Mouse (Mus musculus) liver, embryonic 11.5 days (tissue): ENCODE results near the gene Gm9887. TPM values are rescaled to one million over a fixed set of nuclear protein-coding genes. Genes with fewer than 3 reads are reported as not detected.

Experiments used
- ATAC-seq: fragments of 200-750 bp; cut with Nextera tagmentation; replicated peaks from 2 replicates; pipeline ENCODE4 v1.8.0; 2017; ENCODE audit warnings: moderate number of reproducible peaks, mild to moderate bottlenecking, moderate TSS enrichment, moderate library complexity; ENCODE audit not compliant: low FRiP score
- DNase-seq: peaks from one replicate; pipeline ENCODE4 v3.0.0-alpha.2; 2017; ENCODE audit warnings: low spot score
- H3K27ac ChIP-seq: fragments of 300-500 bp; sonication (generic); 2 replicates; pipeline ENCODE4 v1.5.1; 2014; ENCODE audit warnings: mild to moderate bottlenecking, low read depth, low read length, control low read depth
- H3K27me3 ChIP-seq: fragments of 300-500 bp; sonication (generic); replicated peaks from 2 replicates; pipeline ENCODE4 v1.6.1; 2014; ENCODE audit warnings: low read length, mixed read lengths; ENCODE audit not compliant: control insufficient read depth, insufficient read depth
- H3K36me3 ChIP-seq: fragments of 300-500 bp; sonication (generic); 2 replicates; pipeline ENCODE4 v1.6.1; 2014; ENCODE audit warnings: mild to moderate bottlenecking, low read length, moderate library complexity, mixed read lengths; ENCODE audit not compliant: control insufficient read depth, insufficient read depth
- H3K4me1 ChIP-seq: fragments of 300-500 bp; sonication (generic); replicated peaks from 2 replicates; pipeline ENCODE4 v1.6.1; 2014; ENCODE audit warnings: low read length, mixed read lengths; ENCODE audit not compliant: control insufficient read depth, insufficient read depth
- H3K4me2 ChIP-seq: fragments of 300-500 bp; sonication (generic); 2 replicates; pipeline ENCODE4 v1.6.1; 2014; ENCODE audit warnings: mild to moderate bottlenecking, control low read depth, moderate library complexity
- H3K4me3 ChIP-seq: fragments of 300-500 bp; sonication (generic); 2 replicates; pipeline ENCODE4 v1.5.1; 2014; ENCODE audit warnings: low read depth, low read length, control low read depth
- H3K9ac ChIP-seq: fragments of 300-500 bp; sonication (generic); 2 replicates; pipeline ENCODE4 v1.6.1; 2014; ENCODE audit warnings: low read depth, low read length, control low read depth
- H3K9me3 ChIP-seq: fragments of 300-500 bp; sonication (generic); 2 replicates; pipeline ENCODE4 v1.6.1; 2016; ENCODE audit warnings: low read length, inconsistent platforms, mixed read lengths; ENCODE audit not compliant: control insufficient read depth
- WGBS: fragments of 180-500 bp; shearing (Covaris S2); extraction: QIAGEN DNeasy Blood & Tissue Kit; methylation state at CpG from one replicate; pipeline ENCODE4 v1.1.7; 2014; 5-methylcytosine and 5-hydroxymethylcytosine counted together
- polyA plus RNA-seq: library from polyadenylated mRNA; unstranded; fragments of >200 nt; fragmentation: Nextera tagmentation; extraction: Ambion mirVana; gene quantifications from 2 replicates; pipeline ENCODE4 v1.2.1, GENCODE M21; 2014

Gm9887 gene
- polyA plus RNA-seq, result 1.3 and 1.7 TPM in 2 replicates

DNA sequence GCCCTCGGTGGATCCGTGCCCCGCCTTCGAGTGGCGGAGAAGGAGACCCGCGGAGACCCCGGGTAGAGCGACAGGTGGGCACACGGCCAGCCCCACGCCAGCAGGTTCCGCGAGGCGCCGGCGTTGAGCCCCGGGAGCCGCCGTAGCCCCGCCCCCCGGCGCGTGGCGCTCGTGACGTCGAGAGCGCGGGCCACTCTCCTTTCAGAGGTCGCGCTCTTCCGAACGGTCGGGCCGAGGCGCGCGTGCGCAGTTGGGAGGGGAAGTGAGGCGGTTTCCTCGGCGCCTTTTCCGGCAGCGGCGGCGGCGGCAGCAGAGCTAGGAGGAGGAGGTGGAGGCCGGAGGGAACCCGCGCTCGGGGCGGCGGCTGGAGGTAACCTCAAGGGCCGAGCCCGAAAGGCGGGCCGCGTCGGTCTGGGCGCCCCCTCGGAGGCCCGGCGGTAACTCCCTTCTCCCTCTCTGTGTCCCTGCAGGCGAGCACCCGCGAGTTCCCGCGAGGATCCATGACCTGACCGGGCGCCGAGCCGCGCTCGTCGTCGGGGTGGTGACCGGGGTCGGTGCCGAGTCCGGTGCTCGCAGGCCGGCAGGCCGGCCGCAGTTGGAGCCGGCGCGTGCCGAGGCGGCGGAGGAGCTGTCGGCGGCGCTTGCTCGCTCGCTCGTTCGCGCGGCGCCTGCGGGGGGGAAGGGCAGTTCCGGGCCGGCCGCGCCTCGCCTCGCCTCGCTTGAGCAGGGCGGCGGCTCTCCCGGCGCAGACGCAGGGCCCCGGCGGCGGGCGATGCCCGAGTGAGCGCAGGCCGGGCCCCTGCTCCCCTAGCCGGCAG, at the start of gene Gm9887, which contains the start of gene Arf6:
Gene Gm9887 (minus strand): TSS at position 605 of the 818 bp plus-strand sequence.
Gene Arf6 (plus strand): TSS at position 297 of the 818 bp plus-strand sequence.
- H3K36me3 ChIP-seq, result peaks cover 2% of the 10 kb centered on the region
- H3K4me3 ChIP-seq, result peak within 1 kb of the TSS; percentile 96
- WGBS, result under 1% methylated on average over 109 of the region's 121 CpGs
- H3K4me1 ChIP-seq, result peaks cover 10% of the 10 kb centered on the region
- H3K4me2 ChIP-seq, result peak within 1 kb of the TSS; percentile 95
- DNase-seq (peak; percentile 98), ATAC-seq (peak; percentile 87)
- H3K9ac ChIP-seq, result peak within 1 kb of the TSS; percentile 99
- H3K9me3 ChIP-seq, result no peaks in the 10 kb centered on the region
- no peaks in the 10 kb centered on the region for H3K27me3 ChIP-seq
- peak within 1 kb of the TSS; percentile 92 for H3K27ac ChIP-seq

DNA sequence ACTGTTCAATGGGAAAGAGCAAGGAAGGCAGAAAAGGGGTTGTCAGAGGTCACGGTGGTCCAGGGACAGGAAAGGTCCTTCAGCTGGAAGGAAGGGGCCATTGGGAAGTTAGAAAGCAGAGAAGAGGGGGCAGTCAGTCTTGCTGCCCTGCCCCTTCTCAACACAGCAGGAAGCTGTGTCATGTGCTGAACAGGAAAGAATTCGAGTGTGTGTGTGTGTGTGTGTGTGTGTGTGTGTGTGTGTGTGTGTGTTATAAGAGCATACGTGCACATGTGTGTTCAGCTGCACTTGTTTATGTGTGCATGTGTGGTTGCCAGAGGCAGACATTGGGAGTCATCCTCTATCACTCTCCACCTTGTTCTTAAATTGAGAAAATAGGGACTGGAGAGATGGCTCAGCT, 48.5 kb upstream of the Gm9887 start:
- no peaks in the 10 kb centered on the region for H3K9me3 ChIP-seq
- no peak overlapping the region for H3K9ac ChIP-seq
- WGBS, result 39% methylated on average over 3 of the region's 3 CpGs
- ATAC-seq (no peak), DNase-seq (no peak)
- H3K4me3 ChIP-seq, result no peak overlapping the region
- H3K27me3 ChIP-seq, result no peaks in the 10 kb centered on the region
- H3K4me1 ChIP-seq, result peaks cover 6% of the 10 kb centered on the region; the same call in 1 of the 2 replicates
- H3K4me2 ChIP-seq, result no peak overlapping the region
- no peaks in the 10 kb centered on the region for H3K36me3 ChIP-seq
- H3K27ac ChIP-seq, result no peak overlapping the region

DNA sequence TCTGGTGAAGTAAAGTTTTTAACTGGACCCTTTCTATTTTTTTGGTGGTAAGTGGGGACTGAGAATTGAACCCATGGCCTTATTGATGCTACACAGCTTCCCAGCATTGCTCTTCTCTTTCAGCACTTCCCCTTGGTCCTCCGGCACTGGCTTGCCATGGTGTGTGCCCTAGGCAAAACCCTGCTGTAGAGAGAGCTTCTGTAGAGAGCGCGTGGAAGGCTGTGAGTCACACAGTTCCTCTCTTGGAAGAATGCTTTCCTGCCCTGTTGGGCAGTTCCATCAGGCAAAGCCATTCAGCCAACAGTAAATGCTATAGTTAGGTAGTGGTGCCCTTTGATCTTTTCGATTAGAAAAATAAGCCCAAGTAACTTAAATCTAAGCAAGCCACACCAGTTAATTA, 47.3 kb upstream of the Gm9887 start:
- no peaks in the 10 kb centered on the region for H3K4me1 ChIP-seq
- no peak overlapping the region for H3K27ac ChIP-seq
- H3K27me3 ChIP-seq, result no peaks in the 10 kb centered on the region
- no peak overlapping the region for H3K9ac ChIP-seq
- no peaks in the 10 kb centered on the region for H3K9me3 ChIP-seq
- H3K4me3 ChIP-seq, result no peak overlapping the region
- no peak overlapping the region for H3K4me2 ChIP-seq
- ATAC-seq (no peak), DNase-seq (no peak)
- WGBS, result 69% methylated on average over 4 of the region's 4 CpGs
- H3K36me3 ChIP-seq, result no peaks in the 10 kb centered on the region

DNA sequence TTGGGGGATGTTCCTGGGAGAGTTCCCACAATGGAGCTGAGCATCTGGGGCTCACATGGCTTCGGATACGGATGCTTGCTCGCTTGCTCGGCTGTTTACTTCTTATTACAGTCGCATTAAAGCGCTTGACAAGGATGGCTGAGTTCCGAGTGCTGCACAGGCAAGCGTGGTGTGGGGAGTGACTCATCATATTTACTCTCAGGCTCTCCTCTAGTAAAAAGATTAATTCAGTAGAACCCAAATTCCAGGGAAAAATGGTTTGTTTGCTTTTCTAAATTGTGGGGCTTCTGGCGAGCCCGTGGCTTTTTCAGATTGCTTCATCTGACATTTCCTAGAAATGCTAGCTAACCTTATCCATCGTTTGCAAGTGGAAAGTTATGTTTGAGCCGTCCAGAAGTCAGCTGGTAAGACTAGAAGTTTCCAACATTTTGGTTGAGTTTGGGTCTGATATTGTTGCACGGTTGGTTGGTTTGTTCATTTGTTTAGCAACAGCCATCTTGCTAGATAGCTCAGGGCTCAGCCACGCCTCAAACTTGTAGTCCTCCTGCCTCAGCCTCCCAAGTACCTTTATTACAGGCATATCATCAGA, 46.9 kb upstream of the Gm9887 start:
- no peaks in the 10 kb centered on the region for H3K4me1 ChIP-seq
- H3K9me3 ChIP-seq, result no peaks in the 10 kb centered on the region
- H3K36me3 ChIP-seq, result no peaks in the 10 kb centered on the region
- DNase-seq (no peak), ATAC-seq (no peak)
- no peak overlapping the region for H3K4me2 ChIP-seq
- WGBS, result 76% methylated on average over 14 of the region's 14 CpGs
- H3K27me3 ChIP-seq, result no peaks in the 10 kb centered on the region
- no peak overlapping the region for H3K9ac ChIP-seq
- H3K4me3 ChIP-seq, result no peak overlapping the region
- no peak overlapping the region for H3K27ac ChIP-seq

DNA sequence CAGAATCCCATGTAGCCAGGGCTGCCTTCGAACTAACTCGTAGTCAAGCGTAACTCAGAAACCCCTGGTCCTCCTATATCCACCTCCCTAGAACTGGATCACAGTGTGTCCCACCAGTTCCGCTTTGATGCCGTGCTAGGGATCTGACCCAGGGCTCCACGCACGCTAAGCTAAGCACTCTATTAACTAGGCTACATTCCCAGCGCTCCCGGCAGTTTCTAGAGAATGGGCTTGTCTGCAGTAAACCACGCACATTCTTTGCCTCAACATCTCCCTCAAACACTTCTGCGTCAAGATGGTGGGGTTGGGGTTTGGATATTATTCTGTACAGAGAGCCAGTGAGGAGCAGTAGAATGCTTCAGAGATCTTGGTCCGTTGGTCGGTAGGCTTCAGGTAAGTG, 46.3 kb upstream of the Gm9887 start:
- ATAC-seq (no peak), DNase-seq (no peak)
- Histone ChIP-seq H3K27ac (no peak overlapping the region), H3K27me3 (no peaks in the 10 kb centered on the region), H3K4me1 (no peaks in the 10 kb centered on the region), H3K9ac (no peak overlapping the region), H3K36me3 (no peaks in the 10 kb centered on the region), H3K4me3 (no peak overlapping the region), H3K4me2 (no peak overlapping the region), H3K9me3 (no peaks in the 10 kb centered on the region)
- WGBS, result 90% methylated on average over 13 of the region's 13 CpGs

DNA sequence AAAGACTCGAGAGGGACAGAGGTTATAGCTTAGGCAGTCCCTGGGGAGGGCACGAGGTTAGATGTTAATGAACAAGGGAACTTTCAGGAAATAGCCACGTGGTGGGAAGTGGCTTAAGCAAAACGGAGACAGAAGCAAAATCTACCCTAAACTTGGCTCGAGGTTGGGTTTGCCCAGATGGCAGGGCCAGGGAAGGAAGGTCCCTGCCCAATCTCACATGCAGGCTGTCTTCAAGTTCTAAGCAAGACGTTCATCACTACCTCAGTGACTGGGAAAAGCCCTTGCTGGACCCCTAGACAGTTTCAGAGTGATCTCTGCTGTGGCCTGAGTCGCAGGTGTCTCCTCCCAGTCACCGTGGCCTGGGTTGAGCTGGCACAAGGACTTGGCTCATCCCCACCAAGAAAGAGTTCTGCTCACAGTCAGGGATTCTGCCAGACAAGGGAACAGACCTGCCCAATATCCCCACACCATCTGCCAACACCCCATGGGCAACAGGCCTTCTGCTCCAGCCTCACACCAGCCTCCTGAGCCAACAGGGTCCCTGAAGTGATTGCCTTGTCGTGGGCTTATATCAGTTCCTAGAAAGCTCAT, 45.5 kb upstream of the Gm9887 start:
- Histone ChIP-seq H3K27me3 (no peaks in the 10 kb centered on the region), H3K9ac (no peak overlapping the region), H3K4me1 (no peaks in the 10 kb centered on the region), H3K27ac (no peak overlapping the region), H3K9me3 (no peaks in the 10 kb centered on the region), H3K36me3 (no peaks in the 10 kb centered on the region), H3K4me3 (no peak overlapping the region), H3K4me2 (no peak overlapping the region)
- no peak for ATAC-seq
- 52% methylated on average over 9 of the region's 9 CpGs for WGBS
- no peak for DNase-seq

GRCm38 (mm10) chr12:69416793-69417192, 44.5 kb upstream of the Gm9887 start:
- Histone ChIP-seq H3K4me1 (no peaks in the 10 kb centered on the region), H3K27me3 (no peaks in the 10 kb centered on the region), H3K4me2 (no peak overlapping the region), H3K9ac (no peak overlapping the region), H3K27ac (no peak overlapping the region), H3K36me3 (no peaks in the 10 kb centered on the region), H3K9me3 (no peaks in the 10 kb centered on the region), H3K4me3 (no peak overlapping the region)
- DNase-seq (no peak), ATAC-seq (no peak)
- WGBS, result 56% methylated on average over 7 of the region's 7 CpGs

DNA sequence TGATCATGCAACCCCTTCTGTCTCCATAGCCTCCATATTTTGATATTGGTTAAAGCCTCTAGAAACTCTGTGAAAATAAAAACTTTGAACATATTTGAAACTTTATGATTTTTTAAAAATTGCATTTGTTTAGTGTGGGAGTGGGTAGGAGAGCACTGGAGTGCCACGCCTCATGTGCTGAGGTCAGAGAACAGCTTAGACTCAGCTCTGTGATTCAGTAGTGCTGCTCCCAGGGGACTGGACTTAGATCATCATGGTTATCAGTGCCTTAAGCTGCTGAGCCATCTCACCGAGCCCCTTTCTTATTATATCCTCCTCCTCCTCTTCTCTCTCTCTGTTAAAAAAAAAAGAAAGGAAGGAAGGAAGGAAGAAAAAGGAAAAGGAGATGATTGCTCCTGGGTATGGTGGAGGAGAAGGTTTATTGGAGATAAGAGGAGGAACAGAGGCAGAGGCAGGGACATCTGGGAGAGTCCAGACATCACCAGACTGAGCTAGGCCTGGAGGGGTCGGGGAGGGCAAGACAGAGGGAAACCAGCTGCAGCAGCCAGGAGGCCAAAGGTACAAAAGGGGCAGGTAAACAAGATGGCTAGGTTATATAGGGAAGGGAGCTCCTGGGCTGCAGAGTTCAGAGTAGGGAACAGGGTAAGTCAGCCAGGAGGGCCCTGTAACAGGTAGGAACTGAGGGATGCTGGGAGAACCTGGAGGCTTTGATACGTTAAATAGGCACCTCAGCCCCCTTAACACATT, 42.7 kb upstream of the Gm9887 start:
- ATAC-seq, result no peak

More for the DNA sequence above, 42.7 kb upstream of the Gm9887 start:
- Histone ChIP-seq H3K4me3 (no peak overlapping the region), H3K4me2 (no peak overlapping the region), H3K27me3 (no peaks in the 10 kb centered on the region), H3K9ac (no peak overlapping the region), H3K36me3 (no peaks in the 10 kb centered on the region), H3K9me3 (no peaks in the 10 kb centered on the region), H3K4me1 (no peaks in the 10 kb centered on the region), H3K27ac (no peak overlapping the region)
- 65% methylated on average over 4 of the region's 4 CpGs for WGBS
- no peak for DNase-seq
